Mouse (Mus musculus): ENCODE measurements around the gene Slc5a5.

Slc5a5 gene

DNA sequence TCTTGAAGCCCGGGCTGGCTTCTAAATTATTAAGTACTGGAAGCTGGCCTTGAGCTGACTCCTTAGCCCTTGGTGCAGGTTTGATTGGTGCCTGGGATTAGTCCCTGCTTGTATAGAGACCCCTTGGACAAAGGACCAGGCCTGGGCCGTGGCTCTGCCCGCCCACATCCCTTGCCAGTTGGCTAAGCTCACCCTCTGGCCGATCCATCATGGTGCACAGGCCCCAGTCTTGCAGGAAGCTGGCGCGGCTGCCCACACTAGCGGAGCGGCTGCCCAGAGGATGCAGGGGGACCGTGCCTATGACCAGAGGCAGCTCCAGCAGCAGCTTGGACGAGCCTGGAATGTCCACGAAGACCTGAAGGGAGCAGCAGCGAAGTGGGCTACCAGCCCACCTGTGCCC, 55.9 kb downstream of the Slc5a5 start:
- DNase-seq (ENCODE audit: low spot score in 2 of 2), result no peak

GRCm38 (mm10) chr8:70834071-70834470, 58.5 kb downstream of the Slc5a5 start:
- DNase-seq (ENCODE audit: low spot score in 2 of 2), result no peak

DNA sequence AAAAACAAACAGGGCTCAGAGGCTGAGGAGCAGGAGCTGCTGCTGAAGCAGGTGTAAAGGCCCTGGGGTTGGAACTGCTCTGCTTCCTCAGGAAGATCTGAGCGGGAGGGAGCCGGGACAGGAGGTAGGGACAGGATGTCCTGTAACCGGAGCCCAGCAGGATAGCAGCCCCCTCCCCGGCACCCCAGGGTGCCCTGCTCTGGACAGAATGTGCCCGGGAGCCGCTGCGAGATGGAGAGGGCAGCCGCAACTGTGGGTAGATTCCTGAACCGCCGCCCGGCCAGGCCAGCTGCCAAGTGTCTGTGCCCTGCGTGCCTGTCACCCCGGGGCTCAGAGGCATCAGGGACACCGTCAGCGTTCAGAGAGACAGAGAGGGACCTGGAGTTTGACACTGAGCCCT, 59.0 kb downstream of the Slc5a5 start:
- no peak for DNase-seq (ENCODE audit: low spot score in 2 of 2)

- no peak for DNase-seq (ENCODE audit: low spot score in 2 of 2)
These were observed 59.5 kb downstream of the Slc5a5 start for GRCm38 (mm10) chr8:70833018-70833482.

Data from frontal cortex, postnatal 10 days (tissue).